Mouse (Mus musculus) adrenal gland, postnatal 36 days (tissue): ENCODE data around the gene Gm21693. TPM values are rescaled to one million over a fixed set of nuclear protein-coding genes. Genes with fewer than 3 reads are reported as not detected.
"Not testable (repeated sequence)": the region's sequence is repeated elsewhere in the genome, so short reads cannot be mapped to it uniquely, and the experiment has no call there.

ENCODE experiments used
- DNase-seq, 2 experiments: peaks; one replicate each; pipeline ENCODE4 v3.0.0; 2021; ENCODE audit warnings: mixed read lengths in 1 of 2
- long read RNA-seq, 2 experiments: library from polyadenylated mRNA; stranded (forward); transcript quantifications; one replicate each; pipeline ENCODE4 v2.0.0; 2021; ENCODE audit warnings: borderline sequencing depth in 2 of 2
- total RNA-seq, 2 experiments: library from RNA; stranded (reverse); gene quantifications; 2 replicates each; pipeline ENCODE4 v1.2.3; 2021

Gene Gm21693
- total RNA-seq: not detected
- long read RNA-seq, experiment 1: 0 reads
- long read RNA-seq, experiment 2: 0 reads

DNA sequence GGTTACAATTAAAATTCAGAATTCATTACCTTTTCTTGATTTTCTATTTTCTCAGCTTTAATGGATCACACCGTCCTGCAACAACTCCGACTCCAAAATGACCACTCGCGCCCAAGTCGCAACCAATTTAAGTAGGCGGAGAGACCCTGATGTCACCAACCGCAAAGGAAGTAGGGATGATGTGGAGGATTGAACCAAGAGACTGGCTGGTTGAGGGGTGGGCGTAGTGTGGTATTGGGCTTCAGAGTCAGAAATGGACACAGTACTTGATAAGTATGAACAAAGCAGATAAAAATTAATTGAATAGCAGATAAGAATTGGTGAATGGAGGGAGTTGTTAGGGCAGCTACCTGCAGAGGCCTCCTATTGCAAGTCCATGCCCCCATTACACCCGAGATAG is at the start of gene Gm21693:
Gene Gm21693, minus strand, starts transcription at position 101 of the 400 bp plus-strand sequence.
- DNase-seq: not testable (repeated sequence)

DNA sequence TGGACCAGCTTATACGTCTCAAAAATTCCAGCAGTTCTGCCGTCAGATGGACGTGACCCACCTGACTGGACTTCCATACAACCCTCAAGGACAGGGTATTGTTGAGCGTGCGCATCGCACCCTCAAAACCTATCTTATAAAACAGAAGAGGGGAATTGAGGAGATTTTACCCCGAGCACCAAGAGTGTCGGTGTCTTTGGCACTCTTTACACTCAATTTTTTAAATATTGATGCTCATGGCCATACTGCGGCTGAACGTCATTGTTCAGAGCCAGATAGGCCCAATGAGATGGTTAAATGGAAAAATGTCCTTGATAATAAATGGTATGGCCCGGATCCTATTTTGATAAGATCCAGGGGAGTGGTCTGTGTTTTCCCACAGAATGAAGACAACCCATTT is 4.5 kb downstream of the Gm21693 start:
- DNase-seq: not testable (repeated sequence)

DNA sequence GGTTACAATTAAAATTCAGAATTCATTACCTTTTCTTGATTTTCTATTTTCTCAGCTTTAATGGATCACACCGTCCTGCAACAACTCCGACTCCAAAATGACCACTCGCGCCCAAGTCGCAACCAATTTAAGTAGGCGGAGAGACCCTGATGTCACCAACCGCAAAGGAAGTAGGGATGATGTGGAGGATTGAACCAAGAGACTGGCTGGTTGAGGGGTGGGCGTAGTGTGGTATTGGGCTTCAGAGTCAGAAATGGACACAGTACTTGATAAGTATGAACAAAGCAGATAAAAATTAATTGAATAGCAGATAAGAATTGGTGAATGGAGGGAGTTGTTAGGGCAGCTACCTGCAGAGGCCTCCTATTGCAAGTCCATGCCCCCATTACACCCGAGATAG is 38.8 kb downstream of the Gm21693 start, which contains the start of gene Gm21677:
Gene Gm21677, minus strand, starts transcription at position 101 of the 400 bp plus-strand sequence.
- not testable (repeated sequence) for DNase-seq

Other genes starting within 250 kb of the Gm21693 start
- not detected for gene Gm21677, start 38.9 kb downstream of the Gm21693 start, total RNA-seq
- not detected for gene Gm21704, start 64.8 kb upstream of the Gm21693 start, total RNA-seq
- not detected for gene Gm21708, start 64.8 kb upstream of the Gm21693 start, total RNA-seq